Mouse (Mus musculus): ENCODE results near the gene Ebf1. TPM values are rescaled to one million over a fixed set of nuclear protein-coding genes. Genes with fewer than 3 reads are reported as not detected.

The Ebf1 gene
- polyA plus RNA-seq, 1 experiment from 2014 or later, result 95.7 TPM

GRCm38 (mm10) chr11:44707381-44708289 is 90.5 kb downstream of the Ebf1 start:
- WGBS, result 11% methylated on average over 13 of the region's 13 CpGs
- Histone ChIP-seq H3K4me3 (replicated peaks) (no peak overlapping the region), H3K27me3 (no peaks in the 10 kb centered on the region), H3K4me1 (replicated peaks) (peaks cover 18% of the 10 kb centered on the region), H3K27ac (peak overlapping the region; percentile 80), H3K9ac (replicated peaks) (no peak overlapping the region), H3K4me2 (peak overlapping the region; percentile 28; the same call in 1 of the 2 replicates), H3K36me3 (no peaks in the 10 kb centered on the region), H3K9me3 (no peaks in the 10 kb centered on the region)
- ATAC-seq (ENCODE audit: insufficient number of reproducible peaks, insufficient read depth, low FRiP score, low TSS enrichment, low read depth), result no peak

GRCm38 (mm10) chr11:44708290-44708685 is 91.2 kb downstream of the Ebf1 start:
- Histone ChIP-seq H3K4me3 (replicated peaks) (no peak overlapping the region), H3K27ac (no peak overlapping the region), H3K27me3 (no peaks in the 10 kb centered on the region), H3K4me2 (no peak overlapping the region), H3K36me3 (no peaks in the 10 kb centered on the region), H3K9me3 (no peaks in the 10 kb centered on the region), H3K4me1 (replicated peaks) (peaks cover 24% of the 10 kb centered on the region), H3K9ac (replicated peaks) (no peak overlapping the region)
- WGBS, result 79% methylated on average over 6 of the region's 6 CpGs
- ATAC-seq (ENCODE audit: insufficient number of reproducible peaks, insufficient read depth, low FRiP score, low TSS enrichment, low read depth), result no peak

- H3K9ac ChIP-seq (replicated peaks), result no peak overlapping the region
- no peak overlapping the region for H3K4me2 ChIP-seq
- no peak overlapping the region for H3K27ac ChIP-seq
- H3K36me3 ChIP-seq, result no peaks in the 10 kb centered on the region
- ATAC-seq (ENCODE audit: insufficient number of reproducible peaks, insufficient read depth, low FRiP score, low TSS enrichment, low read depth), result no peak
- no peak overlapping the region for H3K4me3 ChIP-seq (replicated peaks)
- peaks cover 26% of the 10 kb centered on the region for H3K4me1 ChIP-seq (replicated peaks)
- no peaks in the 10 kb centered on the region for H3K27me3 ChIP-seq
- no peaks in the 10 kb centered on the region for H3K9me3 ChIP-seq
Measured at GRCm38 (mm10) chr11:44709073-44709618, 92.0 kb downstream of the Ebf1 start.

GRCm38 (mm10) chr11:44709869-44710460 is 92.8 kb downstream of the Ebf1 start:
- H3K9ac ChIP-seq (replicated peaks), result no peak overlapping the region
- H3K27ac ChIP-seq, result no peak overlapping the region
- ATAC-seq (ENCODE audit: insufficient number of reproducible peaks, insufficient read depth, low FRiP score, low TSS enrichment, low read depth), result no peak
- H3K9me3 ChIP-seq, result no peaks in the 10 kb centered on the region
- H3K27me3 ChIP-seq, result no peaks in the 10 kb centered on the region
- WGBS, result 83% methylated on average over 6 of the region's 6 CpGs
- H3K4me3 ChIP-seq (replicated peaks), result no peak overlapping the region
- H3K4me1 ChIP-seq (replicated peaks), result peaks cover 28% of the 10 kb centered on the region
- no peak overlapping the region for H3K4me2 ChIP-seq
- H3K36me3 ChIP-seq, result no peaks in the 10 kb centered on the region

- H3K27ac ChIP-seq, result no peak overlapping the region
- no peak overlapping the region for H3K4me2 ChIP-seq
- no peaks in the 10 kb centered on the region for H3K27me3 ChIP-seq
- no peak overlapping the region for H3K9ac ChIP-seq (replicated peaks)
- no peak overlapping the region for H3K4me3 ChIP-seq (replicated peaks)
- H3K36me3 ChIP-seq, result no peaks in the 10 kb centered on the region
- no peak for ATAC-seq (ENCODE audit: insufficient number of reproducible peaks, insufficient read depth, low FRiP score, low TSS enrichment, low read depth)
- no peaks in the 10 kb centered on the region for H3K9me3 ChIP-seq
- peaks cover 30% of the 10 kb centered on the region for H3K4me1 ChIP-seq (replicated peaks)
Measured at GRCm38 (mm10) chr11:44710861-44711260, 93.7 kb downstream of the Ebf1 start.

- H3K9ac ChIP-seq (replicated peaks), result no peak overlapping the region
Measured at GRCm38 (mm10) chr11:44714188-44714587, 97.1 kb downstream of the Ebf1 start.

GRCm38 (mm10) chr11:44715776-44716175 is 98.7 kb downstream of the Ebf1 start:
- Histone ChIP-seq H3K4me2 (no peak overlapping the region), H3K27ac (no peak overlapping the region), H3K9ac (replicated peaks) (no peak overlapping the region), H3K9me3 (no peaks in the 10 kb centered on the region), H3K36me3 (no peaks in the 10 kb centered on the region), H3K4me1 (replicated peaks) (peaks cover 18% of the 10 kb centered on the region; the same call in 1 of the 2 replicates), H3K27me3 (no peaks in the 10 kb centered on the region), H3K4me3 (replicated peaks) (no peak overlapping the region)
- WGBS, result 75% methylated on average over 4 of the region's 4 CpGs
- ATAC-seq (ENCODE audit: insufficient number of reproducible peaks, insufficient read depth, low FRiP score, low TSS enrichment, low read depth), result no peak

More at GRCm38 (mm10) chr11:44714188-44714587, 97.1 kb downstream of the Ebf1 start:
- 90% methylated on average over 5 of the region's 5 CpGs for WGBS
- Histone ChIP-seq H3K36me3 (no peaks in the 10 kb centered on the region), H3K4me1 (replicated peaks) (peaks cover 18% of the 10 kb centered on the region), H3K27me3 (no peaks in the 10 kb centered on the region), H3K9me3 (no peaks in the 10 kb centered on the region), H3K4me3 (replicated peaks) (no peak overlapping the region), H3K27ac (no peak overlapping the region), H3K4me2 (no peak overlapping the region)
- ATAC-seq (ENCODE audit: insufficient number of reproducible peaks, insufficient read depth, low FRiP score, low TSS enrichment, low read depth), result no peak

GRCm38 (mm10) chr11:44716928-44717327 is 99.8 kb downstream of the Ebf1 start:
- no peak for ATAC-seq (ENCODE audit: insufficient number of reproducible peaks, insufficient read depth, low FRiP score, low TSS enrichment, low read depth)
- Histone ChIP-seq H3K27ac (no peak overlapping the region), H3K36me3 (no peaks in the 10 kb centered on the region), H3K4me1 (replicated peaks) (peaks cover 18% of the 10 kb centered on the region; the same call in 1 of the 2 replicates), H3K9me3 (no peaks in the 10 kb centered on the region), H3K4me3 (replicated peaks) (no peak overlapping the region), H3K4me2 (no peak overlapping the region), H3K9ac (replicated peaks) (no peak overlapping the region), H3K27me3 (no peaks in the 10 kb centered on the region)
- WGBS, result 68% methylated on average over 6 of the region's 6 CpGs

- no peaks in the 10 kb centered on the region for H3K36me3 ChIP-seq
- peaks cover 17% of the 10 kb centered on the region; the same call in 1 of the 2 replicates for H3K4me1 ChIP-seq (replicated peaks)
- H3K9me3 ChIP-seq, result no peaks in the 10 kb centered on the region
- 54% methylated on average over 7 of the region's 7 CpGs for WGBS
- no peak overlapping the region for H3K27ac ChIP-seq
- H3K4me3 ChIP-seq (replicated peaks), result no peak overlapping the region
- no peak overlapping the region for H3K4me2 ChIP-seq
- no peak for ATAC-seq (ENCODE audit: insufficient number of reproducible peaks, insufficient read depth, low FRiP score, low TSS enrichment, low read depth)
- H3K27me3 ChIP-seq, result no peaks in the 10 kb centered on the region
- no peak overlapping the region for H3K9ac ChIP-seq (replicated peaks)
Measured at GRCm38 (mm10) chr11:44717636-44718035, 100.5 kb downstream of the Ebf1 start.

GRCm38 (mm10) chr11:44721976-44722375 is 104.9 kb downstream of the Ebf1 start:
- no peaks in the 10 kb centered on the region for H3K9me3 ChIP-seq
- no peak overlapping the region for H3K9ac ChIP-seq (replicated peaks)
- 92% methylated on average over 4 of the region's 4 CpGs for WGBS
- no peak for ATAC-seq (ENCODE audit: insufficient number of reproducible peaks, insufficient read depth, low FRiP score, low TSS enrichment, low read depth)
- no peaks in the 10 kb centered on the region for H3K36me3 ChIP-seq
- H3K4me2 ChIP-seq, result no peak overlapping the region
- no peak overlapping the region for H3K27ac ChIP-seq
- H3K4me1 ChIP-seq (replicated peaks), result peaks cover 12% of the 10 kb centered on the region
- no peaks in the 10 kb centered on the region for H3K27me3 ChIP-seq
- H3K4me3 ChIP-seq (replicated peaks), result no peak overlapping the region

GRCm38 (mm10) chr11:44723950-44724502 is 106.9 kb downstream of the Ebf1 start:
- H3K36me3 ChIP-seq, result no peaks in the 10 kb centered on the region
- 83% methylated on average over 6 of the region's 6 CpGs for whole genome bisulfite sequencing
- H3K4me3 ChIP-seq (replicated peaks), result no peak overlapping the region
- no peak overlapping the region for H3K4me2 ChIP-seq
- no peaks in the 10 kb centered on the region for H3K9me3 ChIP-seq
- no peak overlapping the region for H3K9ac ChIP-seq (replicated peaks)
- peaks cover 25% of the 10 kb centered on the region for H3K4me1 ChIP-seq (replicated peaks)
- no peaks in the 10 kb centered on the region for H3K27me3 ChIP-seq
- no peak for ATAC-seq (ENCODE audit: insufficient number of reproducible peaks, insufficient read depth, low FRiP score, low TSS enrichment, low read depth)
- H3K27ac ChIP-seq, result no peak overlapping the region

Data from limb, embryonic 12.5 days (tissue).